Mouse (Mus musculus) ES-E14 (cell line): Measurements from ENCODE around the gene Evx2.

Source experiments
- MAFK ChIP-seq: IDR thresholded peaks from 2 replicates; pipeline ENCODE4 v1.6.1; 2014; ENCODE audit warnings: mild to moderate bottlenecking, low read depth, low read length, inconsistent platforms; ENCODE audit not compliant: insufficient read depth
- ZC3H11A ChIP-seq: IDR thresholded peaks from 2 replicates; pipeline ENCODE4 v1.6.1; 2012; ENCODE audit warnings: low read depth, mild to moderate bottlenecking, inconsistent platforms, low read length, borderline replicate concordance

DNA sequence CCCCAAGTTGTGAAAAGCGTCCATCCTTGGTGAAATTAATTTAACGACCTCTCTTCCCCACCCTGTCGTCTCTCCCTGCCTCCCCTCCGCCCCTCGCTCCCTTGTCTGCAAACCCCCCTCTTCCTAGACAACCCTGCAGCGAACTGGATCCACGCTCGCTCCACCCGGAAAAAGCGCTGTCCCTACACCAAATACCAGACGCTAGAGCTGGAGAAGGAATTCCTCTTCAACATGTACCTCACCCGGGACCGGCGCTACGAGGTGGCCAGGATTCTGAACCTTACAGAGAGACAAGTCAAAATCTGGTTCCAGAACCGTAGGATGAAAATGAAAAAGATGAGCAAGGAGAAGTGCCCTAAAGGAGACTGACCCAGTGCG lies 39.7 kb upstream of the Evx2 start:
- TF ChIP-seq MAFK (no peak), ZC3H11A (no peak)
